Mouse (Mus musculus): ENCODE results near the gene Ptpn18. TPM values are rescaled to one million over a fixed set of nuclear protein-coding genes. Genes with fewer than 3 reads are reported as not detected.

The Ptpn18 gene
- polyA plus RNA-seq, 1 experiment from 2014 or later, result 33.4 TPM

DNA sequence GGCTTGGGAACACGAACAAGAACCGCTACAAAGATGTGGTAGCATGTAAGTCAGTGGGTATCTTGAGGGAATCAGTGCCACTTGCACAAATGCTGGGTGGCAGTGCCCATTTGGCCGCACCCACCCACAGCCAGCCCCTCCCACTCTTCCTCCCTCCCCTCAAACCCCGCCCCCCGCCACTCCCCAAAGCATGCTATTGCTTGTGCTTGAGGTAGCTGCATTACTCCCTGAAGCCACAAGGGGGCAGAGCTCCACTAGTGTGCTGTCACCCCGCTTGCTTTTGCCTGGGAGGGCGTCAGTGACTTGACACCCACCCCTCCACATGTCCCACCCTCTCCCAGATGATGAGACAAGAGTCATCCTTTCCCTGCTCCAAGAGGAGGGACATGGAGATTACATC, 3.2 kb downstream of the Ptpn18 start:
- Histone ChIP-seq H3K4me2 (ENCODE audit: low read depth, low read length) (no peak overlapping the region), H3K27ac (ENCODE audit: low read length) (no peak overlapping the region), H3K9me3 (ENCODE audit: control insufficient read depth, low read length) (no peaks in the 10 kb centered on the region), H3K9ac (ENCODE audit: low read depth, low read length) (no peak overlapping the region), H3K4me3 (ENCODE audit: low read length) (no peak overlapping the region), H3K36me3 (ENCODE audit: control insufficient read depth, insufficient read depth, low read length) (no peaks in the 10 kb centered on the region), H3K27me3 (replicated peaks; ENCODE audit: control insufficient read depth, insufficient read depth, low read length) (no peaks in the 10 kb centered on the region), H3K4me1 (ENCODE audit: control insufficient read depth, insufficient read depth, low read length) (peaks cover 5% of the 10 kb centered on the region)
- no peak for ATAC-seq
- WGBS, result 17% methylated on average over 7 of the region's 7 CpGs

DNA sequence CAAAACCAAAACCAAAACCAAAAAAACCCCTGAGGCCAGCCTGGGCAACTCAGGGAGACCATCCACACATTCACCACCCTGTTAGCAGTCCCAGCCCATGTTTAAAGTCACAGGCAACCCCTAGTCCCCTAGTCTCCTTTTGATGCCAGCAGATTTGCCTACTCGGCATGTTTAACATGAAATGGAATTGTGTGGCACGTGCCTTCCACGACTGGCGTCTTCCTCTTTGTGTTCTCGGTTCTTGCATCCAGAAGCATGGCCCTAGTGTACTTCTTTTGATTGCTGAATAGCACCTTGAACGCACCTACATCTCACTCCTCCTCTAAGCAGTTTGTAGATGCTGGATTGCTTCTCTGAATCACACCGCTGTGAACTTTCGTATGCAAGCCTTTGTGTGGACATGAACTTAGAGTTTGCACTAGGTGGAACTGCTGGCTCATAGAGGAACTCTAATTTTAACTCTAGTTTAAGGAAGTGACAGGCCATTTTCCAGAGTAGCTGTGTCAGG, 4.8 kb downstream of the Ptpn18 start:
- Histone ChIP-seq H3K36me3 (ENCODE audit: control insufficient read depth, insufficient read depth, low read length) (no peaks in the 10 kb centered on the region), H3K4me3 (ENCODE audit: low read length) (no peak overlapping the region), H3K27ac (ENCODE audit: low read length) (no peak overlapping the region), H3K9ac (ENCODE audit: low read depth, low read length) (no peak overlapping the region), H3K4me2 (ENCODE audit: low read depth, low read length) (no peak overlapping the region), H3K9me3 (ENCODE audit: control insufficient read depth, low read length) (no peaks in the 10 kb centered on the region), H3K4me1 (ENCODE audit: control insufficient read depth, insufficient read depth, low read length) (peaks cover 3% of the 10 kb centered on the region; the same call in 1 of the 2 replicates), H3K27me3 (replicated peaks; ENCODE audit: control insufficient read depth, insufficient read depth, low read length) (no peaks in the 10 kb centered on the region)
- no peak for ATAC-seq
- WGBS, result 87% methylated on average over 8 of the region's 8 CpGs

DNA sequence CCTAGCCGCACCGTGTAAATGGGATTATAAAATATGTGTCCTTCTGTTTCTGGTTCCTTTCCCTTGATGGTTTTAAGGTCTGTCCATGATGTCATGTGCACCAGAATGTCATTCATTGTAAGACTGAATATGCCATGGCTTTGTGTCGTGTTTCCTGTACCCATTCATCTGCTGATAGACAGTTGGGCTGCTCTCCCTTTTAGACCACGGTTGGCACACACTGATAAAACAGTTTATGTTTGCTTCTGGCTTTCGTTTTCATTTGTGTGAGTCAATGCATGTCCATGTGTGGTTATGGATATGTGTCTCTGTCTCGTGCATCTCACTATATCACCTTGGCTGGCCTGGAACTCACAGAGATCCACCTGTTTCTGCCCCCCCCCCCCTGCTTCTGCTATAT, 5.9 kb downstream of the Ptpn18 start:
- Histone ChIP-seq H3K36me3 (ENCODE audit: control insufficient read depth, insufficient read depth, low read length) (no peaks in the 10 kb centered on the region), H3K4me3 (ENCODE audit: low read length) (no peak overlapping the region), H3K27me3 (replicated peaks; ENCODE audit: control insufficient read depth, insufficient read depth, low read length) (no peaks in the 10 kb centered on the region), H3K4me1 (ENCODE audit: control insufficient read depth, insufficient read depth, low read length) (peaks cover 2% of the 10 kb centered on the region; the same call in 1 of the 2 replicates), H3K9ac (ENCODE audit: low read depth, low read length) (no peak overlapping the region), H3K9me3 (ENCODE audit: control insufficient read depth, low read length) (no peaks in the 10 kb centered on the region), H3K4me2 (ENCODE audit: low read depth, low read length) (no peak overlapping the region), H3K27ac (ENCODE audit: low read length) (no peak overlapping the region)
- no peak for ATAC-seq
- 74% methylated on average over 6 of the region's 6 CpGs for WGBS

DNA sequence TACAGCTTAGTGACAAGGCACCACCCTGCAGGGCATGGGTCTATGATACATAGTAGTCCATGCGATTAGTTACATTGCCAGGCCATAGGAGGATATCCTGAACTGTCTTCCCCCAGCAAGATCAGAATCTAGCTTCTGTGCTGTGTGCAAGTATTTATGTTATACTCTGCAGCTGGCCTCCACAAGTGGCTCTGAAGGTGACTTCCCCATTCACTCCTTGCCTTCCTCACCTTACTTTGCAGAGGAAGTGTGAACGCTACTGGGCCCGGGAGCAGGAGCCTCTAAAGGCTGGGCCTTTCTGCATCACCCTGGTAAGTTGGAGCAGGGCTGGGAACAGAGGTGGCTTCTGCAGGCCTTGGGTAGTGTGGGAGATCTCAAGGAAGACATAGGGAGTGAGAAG, 8.5 kb downstream of the Ptpn18 start:
- ATAC-seq, result no peak
- no peaks in the 10 kb centered on the region for H3K9me3 ChIP-seq (ENCODE audit: control insufficient read depth, low read length)
- no peak overlapping the region for H3K9ac ChIP-seq (ENCODE audit: low read depth, low read length)
- WGBS, result 62% methylated on average over 3 of the region's 3 CpGs
- H3K4me2 ChIP-seq (ENCODE audit: low read depth, low read length), result no peak overlapping the region
- H3K27me3 ChIP-seq (replicated peaks; ENCODE audit: control insufficient read depth, insufficient read depth, low read length), result no peaks in the 10 kb centered on the region
- H3K4me3 ChIP-seq (ENCODE audit: low read length), result no peak overlapping the region
- peaks cover 8% of the 10 kb centered on the region; the same call in 1 of the 2 replicates for H3K4me1 ChIP-seq (ENCODE audit: control insufficient read depth, insufficient read depth, low read length)
- H3K36me3 ChIP-seq (ENCODE audit: control insufficient read depth, insufficient read depth, low read length), result no peaks in the 10 kb centered on the region
- H3K27ac ChIP-seq (ENCODE audit: low read length), result no peak overlapping the region

DNA sequence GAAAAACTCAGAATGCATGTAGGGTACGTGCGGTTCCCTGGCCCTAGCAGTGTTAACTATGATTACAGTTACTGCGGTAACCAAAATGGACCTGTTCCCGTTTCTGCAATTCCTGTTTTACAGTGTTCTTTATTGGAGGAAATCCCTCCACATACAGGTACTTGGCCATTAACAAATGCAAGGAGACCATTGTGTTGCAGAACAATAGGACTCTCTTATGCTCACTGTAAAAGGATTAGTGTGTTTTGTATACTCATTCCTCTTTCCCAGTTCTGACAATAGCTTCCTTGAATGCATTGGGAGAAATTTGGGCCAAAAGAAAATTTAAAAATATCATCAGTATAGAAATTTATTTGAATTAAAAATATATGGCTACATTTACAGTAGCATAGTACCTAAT, 8.9 kb downstream of the Ptpn18 start:
- peaks cover 8% of the 10 kb centered on the region; the same call in 1 of the 2 replicates for H3K4me1 ChIP-seq (ENCODE audit: control insufficient read depth, insufficient read depth, low read length)
- WGBS, result 79% methylated on average over 4 of the region's 4 CpGs
- no peaks in the 10 kb centered on the region for H3K36me3 ChIP-seq (ENCODE audit: control insufficient read depth, insufficient read depth, low read length)
- H3K9ac ChIP-seq (ENCODE audit: low read depth, low read length), result no peak overlapping the region
- no peak overlapping the region for H3K4me2 ChIP-seq (ENCODE audit: low read depth, low read length)
- H3K27me3 ChIP-seq (replicated peaks; ENCODE audit: control insufficient read depth, insufficient read depth, low read length), result no peaks in the 10 kb centered on the region
- H3K9me3 ChIP-seq (ENCODE audit: control insufficient read depth, low read length), result no peaks in the 10 kb centered on the region
- H3K27ac ChIP-seq (ENCODE audit: low read length), result no peak overlapping the region
- ATAC-seq, result no peak
- H3K4me3 ChIP-seq (ENCODE audit: low read length), result no peak overlapping the region

DNA sequence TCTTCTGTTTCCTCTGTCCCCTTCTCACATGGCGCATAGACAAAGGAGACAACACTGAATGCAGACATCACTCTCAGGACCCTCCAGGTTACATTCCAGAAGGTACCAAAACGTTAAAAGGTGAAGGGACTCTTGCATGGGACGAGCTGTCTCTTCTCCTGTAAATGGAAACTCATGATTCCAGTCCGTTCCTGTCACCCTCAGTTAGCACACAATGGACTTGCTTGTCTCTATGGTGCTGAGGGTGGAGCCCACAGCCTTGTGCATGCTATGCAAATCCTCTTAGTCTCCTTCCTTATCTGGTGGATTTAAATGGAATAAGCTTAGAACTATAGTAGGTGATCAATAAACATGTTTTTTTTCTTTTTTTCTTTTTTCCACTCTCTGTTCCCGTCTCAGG, 10.2 kb downstream of the Ptpn18 start:
- 72% methylated on average over 5 of the region's 5 CpGs for WGBS
- ATAC-seq, result no peak
- H3K4me3 ChIP-seq (ENCODE audit: low read length), result no peak overlapping the region
- no peak overlapping the region for H3K4me2 ChIP-seq (ENCODE audit: low read depth, low read length)
- H3K27ac ChIP-seq (ENCODE audit: low read length), result no peak overlapping the region
- H3K4me1 ChIP-seq (ENCODE audit: control insufficient read depth, insufficient read depth, low read length), result peaks cover 8% of the 10 kb centered on the region; the same call in 1 of the 2 replicates
- no peaks in the 10 kb centered on the region for H3K36me3 ChIP-seq (ENCODE audit: control insufficient read depth, insufficient read depth, low read length)
- H3K9ac ChIP-seq (ENCODE audit: low read depth, low read length), result no peak overlapping the region
- H3K27me3 ChIP-seq (replicated peaks; ENCODE audit: control insufficient read depth, insufficient read depth, low read length), result no peaks in the 10 kb centered on the region
- no peaks in the 10 kb centered on the region for H3K9me3 ChIP-seq (ENCODE audit: control insufficient read depth, low read length)

DNA sequence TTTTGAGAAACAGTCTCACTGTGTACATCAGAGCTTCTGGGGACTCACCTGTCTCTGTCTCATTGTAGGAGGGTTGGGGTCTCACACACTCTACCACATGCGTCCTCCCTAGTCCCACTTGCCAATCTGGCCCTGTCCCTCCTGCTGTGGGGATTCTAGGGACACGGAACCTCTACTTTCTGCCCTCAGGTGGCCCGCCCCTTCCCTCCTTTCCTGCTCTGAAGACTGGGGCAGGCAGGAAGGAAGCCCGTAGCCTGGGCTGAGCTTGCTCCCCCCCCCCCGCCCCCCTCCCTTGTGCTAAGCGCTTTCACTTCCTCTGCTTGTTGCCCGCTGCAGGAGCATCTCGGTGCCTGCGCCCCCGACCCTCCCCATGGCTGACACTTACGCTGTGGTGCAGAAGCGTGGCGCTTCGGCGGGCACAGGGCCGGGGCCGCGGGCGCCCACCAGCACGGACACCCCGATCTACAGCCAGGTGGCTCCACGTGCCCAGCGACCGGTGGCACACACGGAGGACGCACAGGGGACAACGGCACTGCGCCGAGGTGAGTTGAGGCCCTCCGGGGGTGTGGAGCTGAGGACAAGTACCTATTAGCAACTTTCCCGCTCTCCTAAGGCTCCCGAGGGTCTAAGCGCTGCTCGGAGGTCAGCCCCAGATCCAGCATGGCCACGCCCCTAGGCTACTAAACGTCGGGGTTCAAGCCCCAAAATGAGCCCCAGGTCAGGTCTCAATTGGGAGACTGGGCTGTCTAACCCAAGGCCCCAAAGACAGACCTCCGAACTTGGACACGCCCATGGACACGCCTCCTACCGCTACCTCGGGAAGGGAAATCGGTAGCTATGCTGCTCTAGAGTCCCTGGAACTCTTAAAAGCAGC, 13.1 kb downstream of the Ptpn18 start:
- peak overlapping the region; percentile 73 for H3K9ac ChIP-seq (ENCODE audit: low read depth, low read length)
- H3K36me3 ChIP-seq (ENCODE audit: control insufficient read depth, insufficient read depth, low read length), result no peaks in the 10 kb centered on the region
- WGBS, result 1% methylated on average over 41 of the region's 43 CpGs
- peak; percentile 80 for ATAC-seq
- H3K4me1 ChIP-seq (ENCODE audit: control insufficient read depth, insufficient read depth, low read length), result peaks cover 8% of the 10 kb centered on the region; the same call in 1 of the 2 replicates
- H3K4me2 ChIP-seq (ENCODE audit: low read depth, low read length), result peak overlapping the region; percentile 99
- H3K9me3 ChIP-seq (ENCODE audit: control insufficient read depth, low read length), result no peaks in the 10 kb centered on the region
- peak overlapping the region; percentile 67 for H3K4me3 ChIP-seq (ENCODE audit: low read length)
- no peaks in the 10 kb centered on the region for H3K27me3 ChIP-seq (replicated peaks; ENCODE audit: control insufficient read depth, insufficient read depth, low read length)
- H3K27ac ChIP-seq (ENCODE audit: low read length), result peak overlapping the region; percentile 37; the same call in 1 of the 2 replicates

DNA sequence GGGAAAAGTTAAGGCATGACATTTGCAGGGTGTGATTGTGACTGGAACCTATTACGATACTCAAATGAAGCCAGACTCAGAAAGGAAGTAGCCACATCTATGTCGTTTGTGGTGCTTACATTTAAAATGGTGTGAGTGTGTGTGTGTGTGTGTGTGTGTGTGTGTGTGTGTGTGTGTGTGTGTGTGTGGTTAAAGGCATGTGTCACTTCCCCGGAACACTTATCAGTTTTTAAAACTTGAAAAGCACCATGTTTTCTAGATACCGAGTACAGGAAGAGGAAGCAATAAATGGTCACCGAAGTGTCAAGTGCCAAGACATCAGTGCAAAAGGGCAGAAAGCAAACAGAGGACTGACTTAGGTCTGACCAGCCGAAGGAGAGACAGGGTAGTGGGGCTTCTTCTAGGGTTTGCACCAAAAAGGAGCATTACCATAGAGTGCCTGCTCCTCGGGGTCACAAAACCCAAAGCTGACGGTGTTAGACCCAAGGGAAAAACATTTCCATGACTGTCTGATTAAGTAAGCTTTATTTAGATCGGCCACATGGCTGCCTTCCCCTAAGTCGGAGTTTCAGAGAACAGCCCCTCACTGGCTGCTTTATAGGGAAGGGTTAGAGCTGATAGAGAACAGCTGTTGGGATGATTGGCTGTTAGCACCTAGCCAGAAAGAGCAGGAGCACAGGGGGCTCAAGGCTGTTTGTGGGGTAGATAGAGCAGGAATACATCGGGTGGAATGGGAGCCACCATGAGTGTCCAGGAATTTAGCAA, 19.5 kb downstream of the Ptpn18 start:
- H3K9me3 ChIP-seq (ENCODE audit: control insufficient read depth, low read length), result no peaks in the 10 kb centered on the region
- no peaks in the 10 kb centered on the region for H3K36me3 ChIP-seq (ENCODE audit: control insufficient read depth, insufficient read depth, low read length)
- no peak for ATAC-seq
- H3K4me1 ChIP-seq (ENCODE audit: control insufficient read depth, insufficient read depth, low read length), result no peaks in the 10 kb centered on the region
- H3K4me2 ChIP-seq (ENCODE audit: low read depth, low read length), result no peak overlapping the region
- H3K9ac ChIP-seq (ENCODE audit: low read depth, low read length), result no peak overlapping the region
- 48% methylated on average over 11 of the region's 11 CpGs for WGBS
- H3K27ac ChIP-seq (ENCODE audit: low read length), result no peak overlapping the region
- no peaks in the 10 kb centered on the region for H3K27me3 ChIP-seq (replicated peaks; ENCODE audit: control insufficient read depth, insufficient read depth, low read length)
- no peak overlapping the region for H3K4me3 ChIP-seq (ENCODE audit: low read length)

DNA sequence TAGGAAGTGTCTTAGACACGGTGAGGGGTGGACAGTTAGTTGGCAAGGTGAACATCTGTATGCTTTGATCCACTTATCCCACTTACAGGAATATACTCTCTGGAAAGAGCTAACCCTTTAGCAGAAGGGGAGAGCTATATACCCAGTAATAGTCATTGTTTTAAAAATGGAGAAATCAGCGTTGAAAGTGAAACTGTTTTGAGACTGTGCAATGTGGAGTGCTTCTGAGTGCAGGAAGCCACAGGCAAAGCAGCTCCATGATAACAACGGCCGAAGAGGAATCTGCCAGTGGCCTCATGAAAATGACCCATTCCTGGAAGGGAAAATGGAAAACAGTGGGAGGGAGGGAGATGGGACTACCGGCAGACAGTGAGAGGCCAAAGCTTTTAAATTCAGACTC, 21.2 kb downstream of the Ptpn18 start:
- 73% methylated on average over 5 of the region's 5 CpGs for WGBS
- no peaks in the 10 kb centered on the region for H3K9me3 ChIP-seq (ENCODE audit: control insufficient read depth, low read length)
- no peaks in the 10 kb centered on the region for H3K4me1 ChIP-seq (ENCODE audit: control insufficient read depth, insufficient read depth, low read length)
- no peak overlapping the region for H3K27ac ChIP-seq (ENCODE audit: low read length)
- H3K36me3 ChIP-seq (ENCODE audit: control insufficient read depth, insufficient read depth, low read length), result no peaks in the 10 kb centered on the region
- no peak overlapping the region for H3K4me3 ChIP-seq (ENCODE audit: low read length)
- no peak for ATAC-seq
- H3K27me3 ChIP-seq (replicated peaks; ENCODE audit: control insufficient read depth, insufficient read depth, low read length), result no peaks in the 10 kb centered on the region
- no peak overlapping the region for H3K4me2 ChIP-seq (ENCODE audit: low read depth, low read length)
- H3K9ac ChIP-seq (ENCODE audit: low read depth, low read length), result no peak overlapping the region

Data from intestine, embryonic 16.5 days (tissue).